8 mouse cellular contexts compared by ENCODE assay signal in genomic region chr12:86831591-86832550, GRCm38 (mm10). TPM values are rescaled to one million over a fixed set of nuclear protein-coding genes. Genes with fewer than 3 reads are reported as not detected.
A peak's percentile ranks its signal among the peaks of the same experiment; 100 is the strongest.
DNase-seq lines count a peak whose midpoint lies in the region; ATAC-seq and TF ChIP-seq lines count a peak whose summit lies in the region.

No protein-coding gene starts in this region.

- H3K4me2 ChIP-seq in hindbrain, embryonic 16.5 days (ENCODE audit: low read length) = peak overlapping the region; percentile 53
- H3K4me2 ChIP-seq in limb, embryonic 15.5 days = peak overlapping the region; percentile 34; the same call in 1 of the 2 replicates
- peak overlapping the region; percentile 42 for H3K4me2 ChIP-seq in midbrain, embryonic 12.5 days (replicated peaks)
- peak overlapping the region; percentile 37 for H3K4me2 ChIP-seq in stomach, postnatal 0 days (replicated peaks; ENCODE audit: low read depth)

- H3K4me1 ChIP-seq in hindbrain, embryonic 16.5 days (ENCODE audit: control insufficient read depth, insufficient read depth, low read depth, low read length) = peaks cover 21% of the 10 kb centered on the region
- H3K4me1 ChIP-seq in limb, embryonic 15.5 days = peaks cover 50% of the 10 kb centered on the region
- H3K4me1 ChIP-seq in midbrain, embryonic 12.5 days = peaks cover 48% of the 10 kb centered on the region
- peaks cover 8% of the 10 kb centered on the region for H3K4me1 ChIP-seq in stomach, postnatal 0 days (replicated peaks; ENCODE audit: control insufficient read depth, insufficient read depth)

- H3K27me3 ChIP-seq in hindbrain, embryonic 16.5 days (replicated peaks; ENCODE audit: control insufficient read depth, insufficient read depth, low read length) = no peaks in the 10 kb centered on the region
- no peaks in the 10 kb centered on the region for H3K27me3 ChIP-seq in limb, embryonic 15.5 days
- peaks cover 21% of the 10 kb centered on the region for H3K27me3 ChIP-seq in midbrain, embryonic 12.5 days
- no peaks in the 10 kb centered on the region for H3K27me3 ChIP-seq in stomach, postnatal 0 days (ENCODE audit: control insufficient read depth, insufficient read depth, low read length)

- no peak for TF ChIP-seq EP300 in stomach, postnatal 0 days (optimal IDR thresholded peaks at IDR 0.05)

- ATAC-seq in hindbrain, embryonic 16.5 days = peak; percentile 70
- ATAC-seq in limb, embryonic 15.5 days (ENCODE audit: insufficient number of reproducible peaks, low FRiP score, low TSS enrichment, low read depth) = no peak
- peak; percentile 74 for ATAC-seq in midbrain, embryonic 12.5 days (ENCODE audit: low FRiP score, low read depth)
- peak; percentile 15; the same call in 1 of the 2 replicates for ATAC-seq in stomach, postnatal 0 days (ENCODE audit: low FRiP score, low TSS enrichment)

- WGBS in hindbrain, embryonic 16.5 days = 22% methylated on average over 30 of the region's 32 CpGs
- 31% methylated on average over 32 of the region's 32 CpGs for WGBS in limb, embryonic 15.5 days
- 26% methylated on average over 32 of the region's 32 CpGs for WGBS in midbrain, embryonic 12.5 days
- WGBS in stomach, postnatal 0 days = 32% methylated on average over 32 of the region's 32 CpGs

- H3K36me3 ChIP-seq in hindbrain, embryonic 16.5 days (ENCODE audit: control insufficient read depth, insufficient read depth, low read length) = no peaks in the 10 kb centered on the region
- H3K36me3 ChIP-seq in limb, embryonic 15.5 days = no peaks in the 10 kb centered on the region
- no peaks in the 10 kb centered on the region for H3K36me3 ChIP-seq in midbrain, embryonic 12.5 days
- H3K36me3 ChIP-seq in stomach, postnatal 0 days (ENCODE audit: control insufficient read depth, insufficient read depth, low read length) = no peaks in the 10 kb centered on the region

- peak overlapping the region; percentile 71 for H3K27ac ChIP-seq in hindbrain, embryonic 16.5 days (ENCODE audit: low read depth, low read length)
- H3K27ac ChIP-seq in limb, embryonic 15.5 days = peak overlapping the region; percentile 65
- peak overlapping the region; percentile 52 for H3K27ac ChIP-seq in midbrain, embryonic 12.5 days (replicated peaks)
- H3K27ac ChIP-seq in stomach, postnatal 0 days (replicated peaks) = peak overlapping the region; percentile 90

- DNase-seq in left cerebral cortex, adult 18-20 months (ENCODE audit: low spot score in 2 of 2) = peak; percentile 49 to 60
- DNase-seq in left cerebral cortex, adult 11 months (ENCODE audit: low spot score) = no peak
- peak; percentile 44 for DNase-seq in cerebellum, adult 9-10 months
- DNase-seq in gastrocnemius, postnatal 10 days = peak; percentile 58
- peak; percentile 80 for DNase-seq in stomach, postnatal 0 days (ENCODE audit: low spot score)

- no peak overlapping the region for H3K4me3 ChIP-seq in hindbrain, embryonic 16.5 days (ENCODE audit: low read length)
- no peak overlapping the region for H3K4me3 ChIP-seq in limb, embryonic 15.5 days
- H3K4me3 ChIP-seq in midbrain, embryonic 12.5 days = peak overlapping the region; percentile 18
- no peak overlapping the region for H3K4me3 ChIP-seq in stomach, postnatal 0 days (ENCODE audit: low read depth, low read length)

- no peak for TF ChIP-seq CTCF in stomach, postnatal 0 days (IDR thresholded peaks at IDR 0.05; ENCODE audit: low read depth)

- peak overlapping the region; percentile 50 for H3K9ac ChIP-seq in hindbrain, embryonic 16.5 days (ENCODE audit: low read depth, low read length)
- no peak overlapping the region for H3K9ac ChIP-seq in limb, embryonic 15.5 days
- peak overlapping the region; percentile 46; the same call in 1 of the 2 replicates for H3K9ac ChIP-seq in midbrain, embryonic 12.5 days (replicated peaks)
- H3K9ac ChIP-seq in stomach, postnatal 0 days (ENCODE audit: low read length) = peak overlapping the region; percentile 45; the same call in 1 of the 2 replicates

- no peaks in the 10 kb centered on the region for H3K9me3 ChIP-seq in hindbrain, embryonic 16.5 days (ENCODE audit: control insufficient read depth, low read length)
- no peaks in the 10 kb centered on the region for H3K9me3 ChIP-seq in limb, embryonic 15.5 days
- H3K9me3 ChIP-seq in midbrain, embryonic 12.5 days = no peaks in the 10 kb centered on the region
- H3K9me3 ChIP-seq in stomach, postnatal 0 days (ENCODE audit: control insufficient read depth, low read length) = no peaks in the 10 kb centered on the region

RNA-seq across cellular contexts. Expression of gene Irf2bpl, which starts 52.7 kb away (rescaled TPM):
- 10 to 100 TPM; 91.6 to 93.6 TPM for total RNA-seq in left cerebral cortex, adult 18-20 months (2021)
- total RNA-seq in gastrocnemius, postnatal 10 days (2021) = 10 to 100 TPM; 42.9 to 46.7 TPM
- 49.7 and 56.6 TPM in 2 replicates for polyA plus RNA-seq in hindbrain, embryonic 16.5 days (2015; fragmentation: Nextera tagmentation; extraction: Ambion mirVana)
- 36.0 and 38.5 TPM in 2 replicates for polyA plus RNA-seq in limb, embryonic 15.5 days (2015; fragmentation: Nextera tagmentation; extraction: Ambion mirVana)
- polyA plus RNA-seq in midbrain, embryonic 12.5 days (2016; fragmentation: Nextera tagmentation; extraction: Ambion mirVana) = 74.0 and 76.0 TPM in 2 replicates
- polyA plus RNA-seq in stomach, postnatal 0 days (2015; fragmentation: Nextera tagmentation; extraction: Ambion mirVana) = 19.1 and 19.8 TPM in 2 replicates
